Mouse (Mus musculus) midbrain, embryonic 15.5 days (tissue): ENCODE results near the gene Lin52. TPM values are rescaled to one million over a fixed set of nuclear protein-coding genes. Genes with fewer than 3 reads are reported as not detected.

Source experiments
- ATAC-seq: fragments of 200-750 bp; cut with Nextera tagmentation; replicated peaks from 2 replicates; pipeline ENCODE4 v1.8.0; 2017; ENCODE audit warnings: moderate TSS enrichment
- H3K27ac ChIP-seq: fragments of 300-500 bp; sonication (generic); 2 replicates; pipeline ENCODE4 v1.5.1; 2015; ENCODE audit warnings: mild to moderate bottlenecking, inconsistent platforms
- H3K27me3 ChIP-seq: fragments of 300-500 bp; sonication (generic); replicated peaks from 2 replicates; pipeline ENCODE4 v1.6.1; 2015; ENCODE audit warnings: inconsistent platforms
- H3K36me3 ChIP-seq: fragments of 300-500 bp; sonication (generic); replicated peaks from 2 replicates; pipeline ENCODE4 v1.6.1; 2015; ENCODE audit warnings: inconsistent platforms
- H3K4me1 ChIP-seq: fragments of 300-500 bp; sonication (generic); 2 replicates; pipeline ENCODE4 v1.6.1; 2015; ENCODE audit warnings: inconsistent platforms
- H3K4me2 ChIP-seq: fragments of 300-500 bp; sonication (generic); 2 replicates; pipeline ENCODE4 v1.6.1; 2015; ENCODE audit warnings: inconsistent platforms, mild to moderate bottlenecking, moderate library complexity
- H3K4me3 ChIP-seq: fragments of 300-500 bp; sonication (generic); 2 replicates; pipeline ENCODE4 v1.5.1; 2015; ENCODE audit warnings: mild to moderate bottlenecking, inconsistent platforms
- H3K9ac ChIP-seq: fragments of 300-500 bp; sonication (generic); 2 replicates; pipeline ENCODE4 v1.6.1; 2015; ENCODE audit warnings: mild to moderate bottlenecking, inconsistent platforms
- H3K9me3 ChIP-seq: fragments of 300-500 bp; sonication (generic); 2 replicates; pipeline ENCODE4 v1.6.1; 2016; ENCODE audit warnings: inconsistent platforms
- WGBS: fragments of 180-500 bp; shearing (Covaris S2); methylation state at CpG from one replicate; pipeline ENCODE4 v1.1.7; 2015; ENCODE audit warnings: mixed read lengths; 5-methylcytosine and 5-hydroxymethylcytosine counted together
- polyA plus RNA-seq: library from polyadenylated mRNA; unstranded; fragments of >200 nt; fragmentation: Nextera tagmentation; extraction: Ambion mirVana; gene quantifications from 2 replicates; pipeline ENCODE4 v1.2.1, GENCODE M21; 2015

Lin52 gene
- polyA plus RNA-seq, 1 experiment from 2014 or later = 35.1 TPM

- Histone ChIP-seq H3K9ac (no peak overlapping the region), H3K4me1 (no peaks in the 10 kb centered on the region), H3K36me3 (no peaks in the 10 kb centered on the region), H3K4me3 (no peak overlapping the region), H3K9me3 (no peaks in the 10 kb centered on the region), H3K27ac (no peak overlapping the region), H3K27me3 (peaks cover 14% of the 10 kb centered on the region), H3K4me2 (no peak overlapping the region)
- 91% methylated on average over 2 of the region's 2 CpGs for WGBS
- ATAC-seq = no peak
Observed at GRCm38 (mm10) chr12:84581285-84581684, 130.1 kb downstream of the Lin52 start.

- Histone ChIP-seq H3K4me1 (peaks cover 10% of the 10 kb centered on the region; the same call in 1 of the 2 replicates), H3K36me3 (no peaks in the 10 kb centered on the region), H3K9ac (peak overlapping the region; percentile 56), H3K27ac (no peak overlapping the region), H3K9me3 (no peaks in the 10 kb centered on the region), H3K4me3 (peak overlapping the region; percentile 47), H3K27me3 (no peaks in the 10 kb centered on the region), H3K4me2 (peak overlapping the region; percentile 82)
- under 1% methylated on average over 54 of the region's 54 CpGs for WGBS
- ATAC-seq = peak; percentile 64
Observed at GRCm38 (mm10) chr12:84589825-84590761, 138.9 kb downstream of the Lin52 start.

Other genes starting within 250 kb of the Lin52 start
- 4.3 and 4.4 TPM in 2 replicates for gene Elmsan1, start 232.5 kb upstream of the Lin52 start, polyA plus RNA-seq
- gene Ptgr2, start 166.2 kb upstream of the Lin52 start, polyA plus RNA-seq = 15.8 and 16.6 TPM in 2 replicates
- 72.6 and 78.3 TPM in 2 replicates for gene Zfp410, start 134.6 kb upstream of the Lin52 start, polyA plus RNA-seq
- gene Coq6, start 89.8 kb upstream of the Lin52 start, polyA plus RNA-seq = 46.2 and 47.5 TPM in 2 replicates
- 19.1 and 21.5 TPM in 2 replicates for gene Fam161b, start 89.6 kb upstream of the Lin52 start, polyA plus RNA-seq
- gene Entpd5, start 42.4 kb upstream of the Lin52 start, polyA plus RNA-seq = 11.2 and 12.1 TPM in 2 replicates
- gene Bbof1, start 42.4 kb upstream of the Lin52 start, polyA plus RNA-seq = 3.4 and 4.9 TPM in 2 replicates
- gene Rnf113a2, start 34.2 kb upstream of the Lin52 start, polyA plus RNA-seq = 22.7 and 23.0 TPM in 2 replicates
- gene Aldh6a1, start 418 bp upstream of the Lin52 start, polyA plus RNA-seq = 29.7 and 30.8 TPM in 2 replicates
- gene Vsx2, start 118.3 kb downstream of the Lin52 start, polyA plus RNA-seq = 1.5 and 1.7 TPM in 2 replicates
- 13.5 and 15.6 TPM in 2 replicates for gene Abcd4, start 166.0 kb downstream of the Lin52 start, polyA plus RNA-seq
- 0.09 TPM in 1 of 2 replicates, not detected in the other for gene Vrtn, start 189.6 kb downstream of the Lin52 start, polyA plus RNA-seq
- gene Syndig1l, start 247.4 kb downstream of the Lin52 start, polyA plus RNA-seq = 12.9 and 14.5 TPM in 2 replicates